Mouse (Mus musculus) bone marrow, adult 2 months (tissue): ENCODE measurements around the gene Exoc3l2.

Source experiments
- CTCF ChIP-seq: fragments of 200-500 bp; IDR thresholded peaks from 2 replicates; pipeline ENCODE4 v1.5.1; 2011; ENCODE audit warnings: low read length, control low read depth; ENCODE audit not compliant: control insufficient read depth, insufficient read depth
- POLR2A ChIP-seq: fragments of 200-500 bp; IDR thresholded peaks from 2 replicates; pipeline ENCODE4 v1.6.1; 2011; ENCODE audit warnings: low read depth, mild to moderate bottlenecking, control low read depth, low read length, borderline replicate concordance; ENCODE audit not compliant: control insufficient read depth

DNA sequence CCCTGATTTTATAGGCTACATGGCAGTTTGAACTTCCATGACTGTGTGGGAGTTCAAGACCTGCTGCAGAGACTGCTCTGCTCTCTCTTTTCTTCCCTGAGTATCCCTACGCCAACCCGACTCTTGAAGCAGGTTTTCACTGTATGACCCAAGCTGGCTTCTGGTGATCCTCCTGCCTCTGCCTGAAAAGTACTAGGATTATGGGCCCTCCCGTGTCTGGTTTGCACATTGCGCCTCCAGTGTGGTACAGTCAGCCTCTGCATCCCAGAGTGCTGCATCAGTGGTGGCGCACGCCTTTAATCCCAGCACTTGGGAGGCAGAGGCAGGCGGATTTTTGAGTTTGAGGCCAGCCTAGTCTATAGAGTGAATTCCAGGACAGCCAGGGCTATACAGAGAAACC is 46.7 kb downstream of the Exoc3l2 start:
- TF ChIP-seq CTCF = no peak
- no peak for TF ChIP-seq POLR2A
